Mouse (Mus musculus): ENCODE results near the gene Pik3cd. TPM values are rescaled to one million over a fixed set of nuclear protein-coding genes. Genes with fewer than 3 reads are reported as not detected.
A peak's percentile ranks its signal among the peaks of the same experiment; 100 is the strongest.

The Pik3cd gene
- polyA plus RNA-seq, 1 experiment from 2014 or later = 7.8 TPM

- Histone ChIP-seq H3K4me1 (ENCODE audit: control insufficient read depth, insufficient read depth, low read length) (peaks cover 13% of the 10 kb centered on the region), H3K9me3 (replicated peaks; ENCODE audit: control insufficient read depth, low read length) (no peaks in the 10 kb centered on the region), H3K27me3 (ENCODE audit: control insufficient read depth, insufficient read depth, low read length) (peaks cover 4% of the 10 kb centered on the region; the same call in 1 of the 2 replicates), H3K27ac (ENCODE audit: low read length) (no peak overlapping the region), H3K4me2 (ENCODE audit: low read depth, low read length) (no peak overlapping the region), H3K4me3 (ENCODE audit: low read length) (no peak overlapping the region), H3K9ac (ENCODE audit: low read length) (no peak overlapping the region), H3K36me3 (ENCODE audit: control insufficient read depth, insufficient read depth) (no peaks in the 10 kb centered on the region)
- ATAC-seq (replicated peaks; ENCODE audit: extremely low read depth, insufficient read depth, low FRiP score) = no peak
- WGBS = 74% methylated on average over 3 of the region's 3 CpGs
These were observed 97.9 kb downstream of the Pik3cd start for GRCm38 (mm10) chr4:149604518-149604917.

- no peak overlapping the region for H3K4me2 ChIP-seq (ENCODE audit: low read depth, low read length)
- H3K4me1 ChIP-seq (ENCODE audit: control insufficient read depth, insufficient read depth, low read length) = peaks cover 13% of the 10 kb centered on the region
- no peak for ATAC-seq (replicated peaks; ENCODE audit: extremely low read depth, insufficient read depth, low FRiP score)
- no peak overlapping the region for H3K9ac ChIP-seq (ENCODE audit: low read length)
- WGBS = 41% methylated on average over 1 of the region's 1 CpGs
- H3K4me3 ChIP-seq (ENCODE audit: low read length) = no peak overlapping the region
- H3K27ac ChIP-seq (ENCODE audit: low read length) = no peak overlapping the region
- H3K27me3 ChIP-seq (ENCODE audit: control insufficient read depth, insufficient read depth, low read length) = peaks cover 6% of the 10 kb centered on the region; the same call in 1 of the 2 replicates
- H3K36me3 ChIP-seq (ENCODE audit: control insufficient read depth, insufficient read depth) = no peaks in the 10 kb centered on the region
- no peaks in the 10 kb centered on the region for H3K9me3 ChIP-seq (replicated peaks; ENCODE audit: control insufficient read depth, low read length)
These were observed 98.5 kb downstream of the Pik3cd start for GRCm38 (mm10) chr4:149603860-149604259.

- Histone ChIP-seq H3K4me1 (ENCODE audit: control insufficient read depth, insufficient read depth, low read length) (peaks cover 7% of the 10 kb centered on the region), H3K4me2 (ENCODE audit: low read depth, low read length) (no peak overlapping the region), H3K4me3 (ENCODE audit: low read length) (no peak overlapping the region), H3K27me3 (ENCODE audit: control insufficient read depth, insufficient read depth, low read length) (peaks cover 7% of the 10 kb centered on the region; the same call in 1 of the 2 replicates), H3K27ac (ENCODE audit: low read length) (no peak overlapping the region), H3K9ac (ENCODE audit: low read length) (no peak overlapping the region), H3K9me3 (replicated peaks; ENCODE audit: control insufficient read depth, low read length) (no peaks in the 10 kb centered on the region), H3K36me3 (ENCODE audit: control insufficient read depth, insufficient read depth) (no peaks in the 10 kb centered on the region)
- ATAC-seq (replicated peaks; ENCODE audit: extremely low read depth, insufficient read depth, low FRiP score) = no peak
- 61% methylated on average over 7 of the region's 7 CpGs for WGBS
These were observed 100.1 kb downstream of the Pik3cd start for GRCm38 (mm10) chr4:149602236-149602635.

- no peaks in the 10 kb centered on the region for H3K36me3 ChIP-seq (ENCODE audit: control insufficient read depth, insufficient read depth)
- no peak overlapping the region for H3K9ac ChIP-seq (ENCODE audit: low read length)
- no peak overlapping the region for H3K4me3 ChIP-seq (ENCODE audit: low read length)
- H3K4me2 ChIP-seq (ENCODE audit: low read depth, low read length) = no peak overlapping the region
- no peak overlapping the region for H3K27ac ChIP-seq (ENCODE audit: low read length)
- peaks cover 7% of the 10 kb centered on the region; the same call in 1 of the 2 replicates for H3K27me3 ChIP-seq (ENCODE audit: control insufficient read depth, insufficient read depth, low read length)
- ATAC-seq (replicated peaks; ENCODE audit: extremely low read depth, insufficient read depth, low FRiP score) = 0 out of 2 replicates have a peak, but pooled peaks have one; percentile 28
- WGBS = 23% methylated on average over 4 of the region's 4 CpGs
- H3K4me1 ChIP-seq (ENCODE audit: control insufficient read depth, insufficient read depth, low read length) = peaks cover 7% of the 10 kb centered on the region
- no peaks in the 10 kb centered on the region for H3K9me3 ChIP-seq (replicated peaks; ENCODE audit: control insufficient read depth, low read length)
These were observed 100.9 kb downstream of the Pik3cd start for GRCm38 (mm10) chr4:149601484-149601883.

- Histone ChIP-seq H3K27me3 (ENCODE audit: control insufficient read depth, insufficient read depth, low read length) (peaks cover 4% of the 10 kb centered on the region; the same call in 1 of the 2 replicates), H3K4me2 (ENCODE audit: low read depth, low read length) (no peak overlapping the region), H3K9me3 (replicated peaks; ENCODE audit: control insufficient read depth, low read length) (no peaks in the 10 kb centered on the region), H3K9ac (ENCODE audit: low read length) (no peak overlapping the region), H3K36me3 (ENCODE audit: control insufficient read depth, insufficient read depth) (no peaks in the 10 kb centered on the region), H3K4me1 (ENCODE audit: control insufficient read depth, insufficient read depth, low read length) (peaks cover 7% of the 10 kb centered on the region), H3K27ac (ENCODE audit: low read length) (no peak overlapping the region), H3K4me3 (ENCODE audit: low read length) (no peak overlapping the region)
- no peak for ATAC-seq (replicated peaks; ENCODE audit: extremely low read depth, insufficient read depth, low FRiP score)
- 78% methylated on average over 4 of the region's 4 CpGs for WGBS
These were observed 102.2 kb downstream of the Pik3cd start for GRCm38 (mm10) chr4:149600130-149600529.

- peaks cover 7% of the 10 kb centered on the region for H3K4me1 ChIP-seq (ENCODE audit: control insufficient read depth, insufficient read depth, low read length)
- peaks cover 4% of the 10 kb centered on the region; the same call in 1 of the 2 replicates for H3K27me3 ChIP-seq (ENCODE audit: control insufficient read depth, insufficient read depth, low read length)
- WGBS = 92% methylated on average over 6 of the region's 6 CpGs
- H3K9ac ChIP-seq (ENCODE audit: low read length) = no peak overlapping the region
- no peak for ATAC-seq (replicated peaks; ENCODE audit: extremely low read depth, insufficient read depth, low FRiP score)
- no peak overlapping the region for H3K27ac ChIP-seq (ENCODE audit: low read length)
- H3K4me3 ChIP-seq (ENCODE audit: low read length) = no peak overlapping the region
- H3K9me3 ChIP-seq (replicated peaks; ENCODE audit: control insufficient read depth, low read length) = no peaks in the 10 kb centered on the region
- H3K36me3 ChIP-seq (ENCODE audit: control insufficient read depth, insufficient read depth) = no peaks in the 10 kb centered on the region
- no peak overlapping the region for H3K4me2 ChIP-seq (ENCODE audit: low read depth, low read length)
These were observed 102.8 kb downstream of the Pik3cd start for GRCm38 (mm10) chr4:149599549-149599948.

Small RNA genes within 50 kb of the gene (microRNA-seq; reads per million reads assigned to microRNA genes)
- gene Mir7023 = not detected

Other genes with a start within 250 kb of the Pik3cd start
- 13.0 and 14.6 TPM in 2 replicates for gene Rbp7, start 247.6 kb downstream of the Pik3cd start, polyA plus RNA-seq (2015; fragmentation: Nextera tagmentation; extraction: Ambion mirVana)
- 0.34 and 0.41 TPM in 2 replicates for gene Tmem274, start 225.2 kb downstream of the Pik3cd start, polyA plus RNA-seq (2015; fragmentation: Nextera tagmentation; extraction: Ambion mirVana)
- gene Nmnat1, start 217.4 kb downstream of the Pik3cd start, polyA plus RNA-seq (2015; fragmentation: Nextera tagmentation; extraction: Ambion mirVana) = 13.5 and 15.8 TPM in 2 replicates
- gene Lzic, start 217.3 kb downstream of the Pik3cd start, polyA plus RNA-seq (2015; fragmentation: Nextera tagmentation; extraction: Ambion mirVana) = 32.0 and 39.3 TPM in 2 replicates
- gene Ctnnbip1, start 184.3 kb downstream of the Pik3cd start, polyA plus RNA-seq (2015; fragmentation: Nextera tagmentation; extraction: Ambion mirVana) = 28.7 and 38.3 TPM in 2 replicates
- 6.7 and 16.8 TPM in 2 replicates for gene Clstn1, start 116.1 kb downstream of the Pik3cd start, polyA plus RNA-seq (2015; fragmentation: Nextera tagmentation; extraction: Ambion mirVana)
- 46.4 and 52.3 TPM in 2 replicates for gene Tmem201, start 35.5 kb upstream of the Pik3cd start, polyA plus RNA-seq (2015; fragmentation: Nextera tagmentation; extraction: Ambion mirVana)
- gene Slc25a33, start 71.7 kb upstream of the Pik3cd start, polyA plus RNA-seq (2015; fragmentation: Nextera tagmentation; extraction: Ambion mirVana) = 6.5 TPM in 2 replicates